Mouse (Mus musculus) splenic B cell, adult 2 months (primary cell): ENCODE results near the gene Syt13.

Experiments used
- DNase-seq: peaks from one replicate; pipeline ENCODE4 v3.0.0-alpha.2; 2011; ENCODE audit warnings: low read depth, low spot score
- H3K27me3 ChIP-seq: 2 replicates; pipeline ENCODE4 v1.6.1; 2012; ENCODE audit warnings: mild to moderate bottlenecking, low read length, moderate library complexity, mixed read lengths; ENCODE audit not compliant: control insufficient read depth, poor library complexity, insufficient read depth, severe bottlenecking
- H3K36me3 ChIP-seq: 2 replicates; pipeline ENCODE4 v1.6.1; 2012; ENCODE audit warnings: mild to moderate bottlenecking, low read length, moderate library complexity, mixed read lengths; ENCODE audit not compliant: control insufficient read depth, poor library complexity, insufficient read depth, severe bottlenecking

Syt13 gene

DNA sequence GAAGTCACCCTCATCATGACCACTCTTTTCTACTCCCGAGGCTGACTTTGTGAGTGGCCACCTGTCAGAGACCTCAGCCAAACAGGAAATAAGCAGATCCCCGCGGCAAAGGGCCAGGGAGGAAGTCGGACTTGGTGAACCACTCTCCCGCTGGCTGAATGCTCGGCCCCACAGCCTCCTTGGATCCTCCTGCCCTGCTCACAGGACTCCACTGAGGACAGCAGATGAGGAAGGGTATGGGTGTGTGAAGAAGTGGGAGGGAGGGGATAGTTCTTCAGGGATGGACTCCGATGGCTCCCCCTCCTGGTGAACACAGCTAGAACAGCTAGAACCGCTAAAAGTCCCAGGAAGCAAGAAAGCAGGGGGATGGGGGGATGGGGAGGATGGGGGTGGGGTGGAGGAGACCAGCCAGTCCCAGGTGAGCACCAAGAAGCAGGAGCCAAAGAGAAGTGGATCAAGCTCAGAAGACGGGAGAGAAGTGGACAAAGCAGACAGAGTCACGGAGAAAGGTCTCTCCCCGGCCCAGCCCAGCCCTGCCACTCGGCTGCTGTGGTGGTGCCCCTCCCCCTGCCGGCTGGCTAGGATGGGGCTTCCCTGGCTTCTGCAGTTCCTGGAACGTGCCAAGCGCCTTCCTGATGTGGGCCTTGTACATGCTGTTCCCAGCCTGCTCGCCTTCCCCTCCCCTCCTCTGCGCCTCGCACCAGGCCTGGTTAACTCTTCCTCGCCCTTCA lies 73.2 kb downstream of the Syt13 start:
- Histone ChIP-seq H3K36me3 (peaks cover 2% of the 10 kb centered on the region), H3K27me3 (no peaks in the 10 kb centered on the region)
- DNase-seq = peak; percentile 22

DNA sequence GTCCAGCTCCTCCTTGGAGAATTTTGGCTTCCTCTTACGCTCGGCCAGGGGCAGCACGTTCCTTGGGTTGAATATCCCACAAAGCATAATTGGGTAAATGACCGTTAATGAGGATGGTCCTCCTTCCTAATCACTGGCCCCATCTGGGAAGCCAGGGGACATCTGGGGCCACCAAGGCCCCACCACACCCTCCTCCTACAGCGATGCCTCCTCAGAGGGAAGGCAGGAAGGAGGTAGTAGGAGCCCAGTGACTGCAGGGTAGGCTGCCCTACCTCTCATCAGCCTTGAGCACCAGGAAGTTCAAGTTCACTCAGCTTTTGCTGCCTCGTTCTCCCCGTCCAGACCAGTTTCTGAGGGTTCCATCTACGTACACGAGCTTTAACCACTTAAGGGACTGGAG lies 74.7 kb downstream of the Syt13 start:
- Histone ChIP-seq H3K27me3 (no peaks in the 10 kb centered on the region), H3K36me3 (peaks cover 2% of the 10 kb centered on the region; the same call in 1 of the 2 replicates)
- DNase-seq = no peak

DNA sequence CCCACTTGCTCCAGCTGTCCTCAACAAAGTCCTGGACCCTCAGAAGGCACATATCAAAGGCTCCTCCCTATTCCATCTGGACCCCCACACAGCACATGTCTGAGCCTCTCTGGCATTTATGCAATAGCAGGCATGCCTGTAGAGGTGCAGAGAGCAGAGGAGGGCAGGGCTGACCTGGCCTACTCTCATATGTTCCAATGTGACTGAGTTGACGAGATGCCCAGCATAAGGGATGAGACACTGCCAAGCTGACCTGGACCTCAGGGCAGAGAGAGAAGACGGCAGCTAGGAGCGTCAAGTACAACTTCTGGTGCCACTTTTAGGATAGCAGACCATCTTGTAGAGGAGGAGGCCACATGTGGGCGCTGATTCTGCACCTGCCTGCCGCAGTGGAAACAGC lies 77.1 kb downstream of the Syt13 start:
- no peak for DNase-seq
- Histone ChIP-seq H3K36me3 (peaks cover 2% of the 10 kb centered on the region; the same call in 1 of the 2 replicates), H3K27me3 (no peaks in the 10 kb centered on the region)

DNA sequence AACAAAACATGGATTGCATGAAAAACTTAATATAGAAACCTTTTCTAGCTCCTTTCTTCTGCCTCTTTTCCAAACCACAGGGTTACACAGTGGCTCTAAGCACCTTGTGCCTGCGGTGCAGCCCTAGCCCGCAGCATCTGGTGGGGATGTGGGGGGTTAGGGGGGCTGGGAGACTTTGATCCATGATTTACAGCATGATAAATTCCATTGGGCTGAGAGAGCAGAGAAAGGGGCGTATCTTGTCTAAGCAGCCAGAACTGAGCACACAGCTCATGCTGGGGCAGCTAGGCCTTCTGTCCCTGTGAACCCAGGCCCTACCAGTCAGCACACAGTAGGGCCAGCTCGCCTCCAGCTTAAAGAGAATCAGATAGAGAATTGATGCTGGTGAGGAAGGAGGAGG lies 90.1 kb downstream of the Syt13 start:
- H3K27me3 ChIP-seq = no peaks in the 10 kb centered on the region
- no peaks in the 10 kb centered on the region; the same call in 1 of the 2 replicates for H3K36me3 ChIP-seq
- DNase-seq = no peak
